Mouse (Mus musculus) forebrain, embryonic 11.5 days (tissue): ENCODE data around the gene Serpind1. TPM values are rescaled to one million over a fixed set of nuclear protein-coding genes. Genes with fewer than 3 reads are reported as not detected.

Experiments used
- ATAC-seq: fragments of 200-750 bp; cut with Nextera tagmentation; replicated peaks from 2 replicates; pipeline ENCODE4 v1.8.0; 2017; ENCODE audit warnings: moderate TSS enrichment; ENCODE audit not compliant: low FRiP score
- DNase-seq: peaks from one replicate; pipeline ENCODE4 v3.0.0-alpha.2; 2017; ENCODE audit warnings: low spot score
- H3K27ac ChIP-seq: fragments of 300-500 bp; sonication (generic); 2 replicates; pipeline ENCODE4 v1.5.1; 2014; ENCODE audit warnings: low read depth, low read length
- H3K27me3 ChIP-seq: fragments of 300-500 bp; sonication (generic); 2 replicates; pipeline ENCODE4 v1.6.1; 2014; ENCODE audit warnings: mild to moderate bottlenecking, low read length, mixed read lengths; ENCODE audit not compliant: control insufficient read depth, insufficient read depth
- H3K36me3 ChIP-seq: fragments of 300-500 bp; sonication (generic); 2 replicates; pipeline ENCODE4 v1.6.1; 2014; ENCODE audit warnings: mild to moderate bottlenecking, low read length, moderate library complexity, mixed read lengths; ENCODE audit not compliant: control insufficient read depth, insufficient read depth
- H3K4me1 ChIP-seq: fragments of 300-500 bp; sonication (generic); replicated peaks from 2 replicates; pipeline ENCODE4 v1.6.1; 2014; ENCODE audit warnings: low read length, mixed read lengths; ENCODE audit not compliant: control insufficient read depth, insufficient read depth
- H3K4me2 ChIP-seq: fragments of 300-500 bp; sonication (generic); 2 replicates; pipeline ENCODE4 v1.6.1; 2014; ENCODE audit warnings: low read depth, mild to moderate bottlenecking, low read length, moderate library complexity, mixed read lengths; ENCODE audit not compliant: severe bottlenecking
- H3K4me3 ChIP-seq: fragments of 300-500 bp; sonication (generic); 2 replicates; pipeline ENCODE4 v1.5.1; 2014; ENCODE audit warnings: low read depth, low read length
- H3K9ac ChIP-seq: fragments of 300-500 bp; sonication (generic); 2 replicates; pipeline ENCODE4 v1.6.1; 2014; ENCODE audit warnings: low read length
- H3K9me3 ChIP-seq: fragments of 300-500 bp; sonication (generic); 2 replicates; pipeline ENCODE4 v1.6.1; 2016; ENCODE audit warnings: low read length, mixed read lengths; ENCODE audit not compliant: control insufficient read depth
- WGBS: fragments of 180-500 bp; shearing (Covaris S2); extraction: QIAGEN DNeasy Blood & Tissue Kit; methylation state at CpG from one replicate; pipeline ENCODE4 v1.1.7; 2014; 5-methylcytosine and 5-hydroxymethylcytosine counted together
- polyA plus RNA-seq: library from polyadenylated mRNA; unstranded; fragments of >200 nt; fragmentation: Nextera tagmentation; extraction: Ambion mirVana; gene quantifications from 2 replicates; pipeline ENCODE4 v1.2.1, GENCODE M21; 2014

Serpind1 gene
- polyA plus RNA-seq, 1 experiment from 2014 or later: 0.20 TPM

- ATAC-seq: no peak
- WGBS: 93% methylated on average over 5 of the region's 5 CpGs
These were observed 18.6 kb upstream of the Serpind1 start for GRCm38 (mm10) chr16:17312531-17312930.

GRCm38 (mm10) chr16:17316554-17316953 is 14.6 kb upstream of the Serpind1 start:
- no peak for DNase-seq
- Histone ChIP-seq H3K9ac (no peak overlapping the region), H3K4me3 (no peak overlapping the region), H3K4me1 (no peaks in the 10 kb centered on the region), H3K36me3 (no peaks in the 10 kb centered on the region), H3K9me3 (no peaks in the 10 kb centered on the region), H3K27me3 (no peaks in the 10 kb centered on the region), H3K27ac (no peak overlapping the region), H3K4me2 (no peak overlapping the region)
- 93% methylated on average over 7 of the region's 7 CpGs for WGBS
- ATAC-seq: no peak

More at GRCm38 (mm10) chr16:17312531-17312930, 18.6 kb upstream of the Serpind1 start:
- H3K4me1 ChIP-seq: no peaks in the 10 kb centered on the region
- no peaks in the 10 kb centered on the region for H3K27me3 ChIP-seq
- H3K36me3 ChIP-seq: no peaks in the 10 kb centered on the region; the same call in 1 of the 2 replicates
- H3K4me3 ChIP-seq: no peak overlapping the region
- H3K9ac ChIP-seq: no peak overlapping the region
- no peaks in the 10 kb centered on the region for H3K9me3 ChIP-seq
- no peak overlapping the region for H3K27ac ChIP-seq
- DNase-seq: no peak
- H3K4me2 ChIP-seq: no peak overlapping the region

GRCm38 (mm10) chr16:17321481-17321880 is 9.7 kb upstream of the Serpind1 start:
- no peaks in the 10 kb centered on the region for H3K4me1 ChIP-seq
- DNase-seq (no peak), ATAC-seq (no peak)
- no peaks in the 10 kb centered on the region for H3K27me3 ChIP-seq
- H3K27ac ChIP-seq: no peak overlapping the region
- H3K4me3 ChIP-seq: no peak overlapping the region
- no peak overlapping the region for H3K4me2 ChIP-seq
- WGBS: 95% methylated on average over 5 of the region's 5 CpGs
- H3K36me3 ChIP-seq: no peaks in the 10 kb centered on the region
- no peak overlapping the region for H3K9ac ChIP-seq
- H3K9me3 ChIP-seq: no peaks in the 10 kb centered on the region

- no peak overlapping the region for H3K4me2 ChIP-seq
- 91% methylated on average over 5 of the region's 5 CpGs for WGBS
- H3K27me3 ChIP-seq: no peaks in the 10 kb centered on the region
- DNase-seq: no peak
- H3K27ac ChIP-seq: no peak overlapping the region
- ATAC-seq: no peak
- no peaks in the 10 kb centered on the region for H3K4me1 ChIP-seq
- no peak overlapping the region for H3K9ac ChIP-seq
- H3K9me3 ChIP-seq: no peaks in the 10 kb centered on the region
- H3K4me3 ChIP-seq: no peak overlapping the region
- H3K36me3 ChIP-seq: no peaks in the 10 kb centered on the region
These were observed 6.4 kb upstream of the Serpind1 start for GRCm38 (mm10) chr16:17324745-17325144.

- Histone ChIP-seq H3K4me2 (no peak overlapping the region), H3K36me3 (no peaks in the 10 kb centered on the region), H3K9me3 (no peaks in the 10 kb centered on the region), H3K27me3 (no peaks in the 10 kb centered on the region), H3K4me3 (no peak overlapping the region), H3K4me1 (no peaks in the 10 kb centered on the region), H3K27ac (no peak overlapping the region), H3K9ac (no peak overlapping the region)
- ATAC-seq (no peak), DNase-seq (no peak)
- 84% methylated on average over 2 of the region's 2 CpGs for whole genome bisulfite sequencing
These were observed 5.1 kb upstream of the Serpind1 start for GRCm38 (mm10) chr16:17326064-17326463.

GRCm38 (mm10) chr16:17329848-17330570 is 1.2 kb upstream of the Serpind1 start:
- ATAC-seq: no peak
- 86% methylated on average over 1 of the region's 1 CpGs for WGBS

GRCm38 (mm10) chr16:17331855-17332254 is 684 bp downstream of the Serpind1 start:
- WGBS: 94% methylated on average over 5 of the region's 5 CpGs
- Histone ChIP-seq H3K4me3 (no peak overlapping the region), H3K9me3 (no peaks in the 10 kb centered on the region), H3K27ac (no peak overlapping the region), H3K9ac (no peak overlapping the region), H3K4me2 (no peak overlapping the region), H3K4me1 (no peaks in the 10 kb centered on the region), H3K27me3 (no peaks in the 10 kb centered on the region), H3K36me3 (no peaks in the 10 kb centered on the region)
- no peak for DNase-seq
- ATAC-seq: no peak

More at GRCm38 (mm10) chr16:17329848-17330570, 1.2 kb upstream of the Serpind1 start:
- no peak overlapping the region for H3K27ac ChIP-seq
- no peaks in the 10 kb centered on the region for H3K27me3 ChIP-seq
- no peak overlapping the region for H3K4me2 ChIP-seq
- H3K4me1 ChIP-seq: no peaks in the 10 kb centered on the region
- H3K9ac ChIP-seq: no peak overlapping the region
- no peak for DNase-seq
- no peaks in the 10 kb centered on the region for H3K9me3 ChIP-seq
- no peaks in the 10 kb centered on the region for H3K36me3 ChIP-seq
- H3K4me3 ChIP-seq: no peak overlapping the region

- Histone ChIP-seq H3K4me3 (no peak overlapping the region), H3K27ac (no peak overlapping the region), H3K9me3 (no peaks in the 10 kb centered on the region), H3K36me3 (no peaks in the 10 kb centered on the region), H3K27me3 (no peaks in the 10 kb centered on the region), H3K4me2 (no peak overlapping the region), H3K9ac (no peak overlapping the region), H3K4me1 (no peaks in the 10 kb centered on the region)
- DNase-seq: no peak
- ATAC-seq: no peak
These were observed 3.4 kb downstream of the Serpind1 start for GRCm38 (mm10) chr16:17334574-17334973.

GRCm38 (mm10) chr16:17336089-17336488 is 4.9 kb downstream of the Serpind1 start:
- no peak overlapping the region for H3K4me3 ChIP-seq
- H3K4me2 ChIP-seq: no peak overlapping the region
- H3K9ac ChIP-seq: no peak overlapping the region
- DNase-seq (no peak), ATAC-seq (no peak)
- H3K27me3 ChIP-seq: no peaks in the 10 kb centered on the region
- no peaks in the 10 kb centered on the region for H3K9me3 ChIP-seq
- no peaks in the 10 kb centered on the region for H3K36me3 ChIP-seq
- H3K27ac ChIP-seq: no peak overlapping the region
- no peaks in the 10 kb centered on the region for H3K4me1 ChIP-seq
- WGBS: 71% methylated on average over 1 of the region's 1 CpGs
